Mouse (Mus musculus): Measurements from ENCODE around the gene Ryr2.

Ryr2 gene

GRCm38 (mm10) chr13:11782411-11783155 is 324.2 kb downstream of the Ryr2 start:
- DNase-seq (ENCODE audit: extremely low read depth, low read depth), result no peak

GRCm38 (mm10) chr13:11781065-11781464 is 325.7 kb downstream of the Ryr2 start:
- no peak for DNase-seq (ENCODE audit: extremely low read depth, low read depth)

- DNase-seq (ENCODE audit: extremely low read depth, low read depth), result no peak
Observed at GRCm38 (mm10) chr13:11777726-11778125, 329.0 kb downstream of the Ryr2 start.

DNA sequence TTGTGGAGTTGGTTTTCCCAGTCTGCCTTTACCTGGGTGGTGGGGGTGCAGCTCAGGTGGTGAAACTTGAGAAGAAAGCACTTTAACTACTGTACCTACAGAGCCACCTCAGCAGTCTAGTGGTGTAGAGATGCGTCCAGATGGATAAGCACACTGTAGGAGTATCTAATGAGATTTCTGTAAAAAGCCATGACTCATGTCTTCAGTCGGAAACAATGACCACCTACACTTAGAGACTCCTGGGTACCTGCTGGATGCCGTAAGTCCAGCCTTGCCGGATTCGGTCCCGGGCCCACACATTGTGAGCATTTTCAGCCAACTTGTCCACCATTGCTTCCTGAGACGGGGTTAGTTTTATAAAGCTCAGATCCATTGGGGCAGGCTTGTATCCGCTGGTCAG is 334.6 kb downstream of the Ryr2 start:
- no peak for DNase-seq (ENCODE audit: extremely low read depth, low read depth)

DNA sequence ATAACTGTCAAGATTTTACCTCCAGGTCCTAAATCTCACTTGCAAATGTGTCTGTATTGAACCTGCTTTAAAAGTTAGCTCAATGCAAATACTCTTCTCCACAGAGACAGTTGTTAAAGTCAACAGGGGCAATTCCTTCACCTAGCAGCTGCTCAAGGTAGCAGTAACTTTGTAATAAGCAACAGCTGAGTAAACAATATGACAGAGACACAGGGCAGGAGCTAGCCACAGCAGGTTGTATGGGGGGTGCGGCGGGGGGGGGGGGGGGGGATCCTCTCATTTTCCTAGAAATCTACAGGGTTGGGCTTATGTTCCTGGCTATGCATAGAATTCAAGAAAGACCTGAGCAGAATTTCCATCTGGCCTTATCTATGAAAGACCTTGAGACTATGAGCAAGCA is 339.8 kb downstream of the Ryr2 start:
- no peak for DNase-seq (ENCODE audit: extremely low read depth, low read depth)

DNA sequence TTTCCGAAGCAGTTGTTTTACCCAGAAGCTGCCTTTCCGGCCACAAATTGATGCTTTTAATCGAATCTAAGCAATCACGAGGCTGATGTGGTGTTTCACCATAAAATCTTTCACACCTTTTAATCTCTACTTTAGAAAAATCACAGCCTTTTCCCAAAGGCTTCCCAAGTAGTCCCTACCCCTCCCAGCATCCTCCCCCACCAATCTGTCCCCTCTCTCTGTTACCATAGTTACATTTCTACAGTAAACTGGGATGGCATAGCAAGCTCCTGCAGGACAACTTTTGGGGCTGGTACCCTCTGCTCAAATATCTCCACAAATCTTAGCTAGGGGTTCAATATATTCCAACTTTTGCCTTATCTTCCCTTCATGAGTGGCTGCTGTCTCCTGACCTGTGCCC is 342.8 kb downstream of the Ryr2 start:
- DNase-seq (ENCODE audit: extremely low read depth, low read depth), result no peak

GRCm38 (mm10) chr13:11763104-11763503 is 343.6 kb downstream of the Ryr2 start:
- DNase-seq (ENCODE audit: extremely low read depth, low read depth), result no peak

GRCm38 (mm10) chr13:11757894-11758293 is 348.9 kb downstream of the Ryr2 start:
- no peak for DNase-seq (ENCODE audit: extremely low read depth, low read depth)

GRCm38 (mm10) chr13:11745479-11745878 is 361.3 kb downstream of the Ryr2 start:
- DNase-seq (ENCODE audit: extremely low read depth, low read depth), result no peak

GRCm38 (mm10) chr13:11738211-11738610 is 368.5 kb downstream of the Ryr2 start:
- DNase-seq (ENCODE audit: extremely low read depth, low read depth), result no peak

DNA sequence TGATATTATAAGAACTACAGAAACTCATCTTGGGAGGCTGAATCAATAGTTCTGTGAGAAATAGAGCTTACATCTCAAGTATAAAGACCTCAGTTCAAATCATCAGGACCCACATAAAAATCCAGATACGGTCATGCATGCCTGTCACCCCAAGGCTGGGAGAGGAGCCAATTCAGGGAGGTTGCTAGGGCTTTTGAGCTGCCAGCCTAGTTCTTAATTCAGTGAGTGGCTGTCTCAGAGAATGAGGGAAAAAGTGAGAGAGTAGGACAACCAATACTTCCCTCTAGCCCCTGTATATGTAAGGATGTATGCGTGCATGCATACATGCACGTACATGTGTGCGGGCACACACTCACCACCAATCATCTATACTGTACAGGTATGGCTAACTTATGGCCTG is 390.5 kb downstream of the Ryr2 start:
- DNase-seq (ENCODE audit: extremely low read depth, low read depth), result no peak

DNA sequence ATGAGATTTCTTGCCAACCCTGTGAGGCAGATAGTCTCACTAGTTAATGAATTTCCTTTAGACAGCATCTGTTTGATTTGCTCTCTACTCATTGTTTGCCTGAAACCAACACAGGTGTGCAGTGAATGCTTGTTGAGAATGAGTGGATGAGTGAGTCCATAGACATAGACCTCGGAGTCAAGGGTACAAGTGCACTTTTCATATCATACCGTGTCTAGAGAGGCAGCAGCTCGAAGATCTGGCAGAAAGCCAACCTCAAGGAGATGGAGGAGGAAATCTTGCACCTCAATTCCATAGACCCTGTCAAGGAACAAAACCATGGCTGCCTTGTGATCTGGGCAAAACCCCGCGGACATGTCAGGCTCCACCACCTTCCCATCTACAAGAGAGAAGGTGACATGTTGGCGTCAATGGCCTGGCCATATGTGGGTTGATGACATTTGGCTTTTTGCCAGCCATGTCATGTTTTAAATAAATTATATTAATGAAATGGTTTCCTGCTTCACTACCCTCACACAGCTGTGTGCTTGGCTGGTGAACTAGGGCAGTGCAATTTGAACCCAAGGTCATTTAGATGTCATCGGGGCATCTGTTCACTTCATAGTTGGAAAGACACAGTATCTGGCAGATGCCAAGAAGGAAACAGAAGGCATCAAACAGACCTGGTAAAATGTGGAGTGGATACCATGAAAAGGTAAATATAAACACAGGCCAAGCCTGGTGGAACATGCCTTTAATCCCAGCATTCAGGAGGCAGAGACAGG is 396.9 kb downstream of the Ryr2 start:
- DNase-seq (ENCODE audit: extremely low read depth, low read depth), result no peak

GRCm38 (mm10) chr13:11701721-11702120 is 405.0 kb downstream of the Ryr2 start:
- DNase-seq (ENCODE audit: extremely low read depth, low read depth), result no peak

DNA sequence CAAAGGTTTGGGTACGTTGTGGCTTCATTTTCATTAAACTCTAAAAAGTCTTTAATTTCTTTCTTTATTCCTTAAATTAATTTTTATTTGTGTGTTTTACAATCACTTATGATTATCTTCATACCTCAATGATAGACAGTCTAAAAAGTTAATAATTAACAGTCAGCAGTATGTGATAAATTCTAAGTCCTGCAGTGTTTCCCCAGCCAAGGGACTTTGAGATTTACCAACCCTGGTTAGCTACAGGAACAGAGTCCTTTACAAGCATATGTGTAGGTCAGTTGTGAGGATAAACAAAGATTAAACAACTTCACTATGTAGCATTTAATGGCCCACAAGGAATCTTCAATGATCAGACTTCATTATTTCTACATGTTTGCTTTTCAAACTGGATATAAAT is 410.2 kb downstream of the Ryr2 start:
- no peak for DNase-seq (ENCODE audit: extremely low read depth, low read depth)

DNA sequence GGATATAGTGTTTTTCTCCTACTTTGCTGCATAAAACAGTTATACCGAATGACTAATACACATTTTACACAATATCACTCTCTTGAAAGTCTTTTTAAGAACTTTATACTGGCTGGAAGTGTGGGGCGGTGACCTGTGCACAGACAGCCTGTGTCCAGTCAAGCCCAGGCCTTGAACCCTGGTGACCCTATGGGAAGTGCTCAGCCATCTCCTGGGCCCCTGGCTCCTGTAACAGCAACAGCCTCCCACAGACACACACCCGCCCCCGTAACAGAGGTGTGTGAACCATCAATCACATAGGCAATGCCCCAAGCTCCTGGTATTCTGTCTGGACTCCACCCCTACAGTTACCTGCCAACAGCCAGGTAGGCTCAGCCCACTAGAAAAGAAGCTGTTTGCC is 424.9 kb downstream of the Ryr2 start:
- DNase-seq (ENCODE audit: extremely low read depth, low read depth), result no peak

GRCm38 (mm10) chr13:11662815-11663214 is 443.9 kb downstream of the Ryr2 start:
- no peak for DNase-seq (ENCODE audit: extremely low read depth, low read depth)

- DNase-seq (ENCODE audit: extremely low read depth, low read depth), result no peak
Observed at GRCm38 (mm10) chr13:11644846-11645245, 461.9 kb downstream of the Ryr2 start.

- DNase-seq (ENCODE audit: extremely low read depth, low read depth), result no peak
Observed at GRCm38 (mm10) chr13:11636383-11636782, 470.4 kb downstream of the Ryr2 start.

- no peak for DNase-seq (ENCODE audit: extremely low read depth, low read depth)
Observed at GRCm38 (mm10) chr13:11624513-11624912, 482.2 kb downstream of the Ryr2 start.

DNA sequence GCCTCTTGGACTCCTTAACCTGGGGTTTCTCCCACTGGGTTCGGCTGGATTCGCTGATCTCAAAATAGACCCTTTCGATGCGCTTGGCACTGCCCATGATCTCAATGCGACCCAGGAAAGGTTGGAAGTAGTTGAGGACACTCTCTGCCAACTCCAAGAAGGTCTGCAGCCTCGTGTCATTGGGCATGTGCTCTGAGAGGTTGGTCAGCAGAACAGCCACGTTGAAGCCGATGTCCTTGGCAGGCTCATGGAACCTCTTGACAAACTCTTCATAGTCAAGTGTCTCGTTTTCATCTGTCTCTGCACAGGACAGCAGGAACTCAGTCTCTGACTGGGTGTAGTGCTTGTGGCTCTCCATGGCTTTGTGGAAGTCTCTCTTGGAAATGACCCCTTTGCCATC is 511.3 kb downstream of the Ryr2 start:
- no peak for DNase-seq (ENCODE audit: extremely low read depth, low read depth)

- no peak for DNase-seq (ENCODE audit: extremely low read depth, low read depth)
Observed at GRCm38 (mm10) chr13:11585283-11585682, 521.5 kb downstream of the Ryr2 start.

GRCm38 (mm10) chr13:11572552-11572951 is 534.2 kb downstream of the Ryr2 start:
- DNase-seq (ENCODE audit: extremely low read depth, low read depth), result no peak

DNA sequence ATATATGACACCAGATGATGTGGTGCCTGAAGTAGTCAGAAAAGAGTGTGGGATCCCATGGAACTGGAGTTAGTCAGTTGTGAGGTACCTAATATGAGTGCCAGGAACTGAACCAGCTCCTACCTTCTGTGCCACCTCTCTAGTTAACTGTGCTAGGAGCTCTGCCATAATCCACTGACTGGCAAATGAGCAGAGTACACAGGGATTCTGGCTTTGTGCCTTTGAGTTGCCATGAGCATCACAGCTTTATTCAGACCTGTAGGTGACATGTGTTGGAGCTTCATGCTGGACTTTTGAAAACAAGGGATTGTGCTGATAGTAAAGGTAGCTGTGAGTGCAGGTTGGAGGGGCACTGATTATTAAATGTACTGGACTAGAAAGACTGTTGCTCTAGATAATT is 539.4 kb downstream of the Ryr2 start:
- DNase-seq (ENCODE audit: extremely low read depth, low read depth), result no peak
